Mouse (Mus musculus) kidney, adult 2 months (tissue): ENCODE results near the gene Trim66.

ENCODE experiments used
- CTCF ChIP-seq: fragments of 200-500 bp; conservative IDR thresholded peaks from 2 replicates; pipeline ENCODE4 v1.5.1; 2011; ENCODE audit warnings: low read depth, mild to moderate bottlenecking, control low read depth, low read length, moderate library complexity, mixed read lengths; ENCODE audit not compliant: insufficient read depth, insufficient read length
- POLR2A ChIP-seq: fragments of 200-500 bp; IDR thresholded peaks from one replicate; pipeline ENCODE4 v1.6.1; 2011; ENCODE audit warnings: low read depth, low read length, control low read depth

DNA sequence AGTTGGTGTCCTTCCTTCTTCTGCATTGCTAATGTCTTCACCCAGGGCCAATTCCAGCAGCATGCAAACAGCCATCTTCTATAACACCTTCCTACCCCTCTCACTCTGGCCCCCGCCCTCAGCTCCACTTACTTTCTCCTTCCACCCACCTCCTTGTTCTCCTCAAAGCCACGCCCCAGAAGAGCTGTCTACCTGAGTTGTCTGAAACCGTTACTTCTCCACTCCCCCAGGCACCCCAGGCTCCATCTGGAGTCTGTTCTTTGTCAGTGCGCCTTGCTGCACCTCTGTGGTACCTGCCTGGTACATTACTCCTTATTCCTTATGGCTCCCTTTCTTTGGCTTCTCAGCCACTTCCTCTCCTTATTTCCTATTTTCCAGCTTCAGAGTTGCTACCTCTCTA, 25.2 kb upstream of the Trim66 start:
- TF ChIP-seq POLR2A (no peak), CTCF (no peak)
